Mouse (Mus musculus) brain, embryonic 14.5 days (tissue): ENCODE data around the gene She.

Experiments used
- CTCF ChIP-seq: fragments of 200-500 bp; IDR thresholded peaks from 2 replicates; pipeline ENCODE4 v1.5.1; 2012; ENCODE audit warnings: inconsistent platforms, mild to moderate bottlenecking, moderate library complexity, borderline replicate concordance; ENCODE audit not compliant: insufficient read depth, insufficient read length; ENCODE audit errors: extremely low read depth
- POLR2A ChIP-seq: fragments of 200-500 bp; IDR thresholded peaks from 2 replicates; pipeline ENCODE4 v1.6.1; 2012; ENCODE audit warnings: mild to moderate bottlenecking, inconsistent platforms, borderline replicate concordance; ENCODE audit not compliant: poor library complexity, insufficient read depth, insufficient read length, severe bottlenecking; ENCODE audit errors: extremely low read depth

GRCm38 (mm10) chr3:89859936-89860335 lies 28.8 kb downstream of the She start:
- TF ChIP-seq CTCF (no peak), POLR2A (no peak)
